In the genomic region with DNA sequence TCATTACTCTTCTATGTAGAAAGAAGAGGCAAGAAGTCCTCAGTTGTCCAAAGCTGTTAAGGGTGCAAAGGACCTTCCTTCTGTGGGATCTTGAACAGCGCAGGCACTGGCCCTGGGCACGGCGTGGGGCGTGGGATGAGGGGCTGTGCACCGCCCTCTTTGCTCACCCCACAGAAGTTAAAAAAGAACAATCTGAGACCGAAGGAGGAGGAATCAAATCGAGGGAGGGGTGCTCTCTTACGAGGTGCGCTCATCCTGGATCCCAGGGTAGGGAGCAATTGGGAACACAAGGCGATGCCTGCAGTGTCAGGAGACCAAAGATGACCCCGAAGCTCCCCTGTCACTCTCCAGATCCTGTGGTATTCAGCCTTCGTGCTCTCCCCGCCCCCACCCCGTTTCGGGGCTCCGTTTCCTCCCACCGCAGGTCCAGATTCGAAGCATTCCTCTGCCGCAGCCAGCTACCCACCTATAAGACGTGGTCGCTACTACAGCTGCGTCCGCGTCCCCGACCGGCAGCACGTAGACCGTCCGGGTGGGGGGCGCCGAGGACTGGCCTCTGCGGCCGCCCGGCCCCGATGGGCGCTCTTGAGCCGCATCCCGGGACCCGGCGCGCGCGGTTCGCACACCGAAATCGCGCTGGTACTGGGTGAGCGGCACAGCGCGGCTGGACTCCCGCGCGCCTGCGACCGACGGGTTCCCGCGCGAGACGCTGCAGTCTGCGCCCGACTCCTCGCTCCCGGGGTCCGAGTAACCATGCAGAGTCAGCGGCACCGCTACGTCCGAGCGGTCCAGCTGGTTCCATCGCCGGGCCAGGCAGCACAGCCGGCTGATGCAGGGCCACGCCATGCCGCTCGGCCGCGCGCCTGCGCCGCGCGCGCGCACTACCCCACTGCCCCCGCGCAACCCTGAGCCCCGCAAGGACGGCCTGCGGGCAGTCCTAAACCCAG, we compare ENCODE assay signal across 8 mouse cellular contexts. TPM values are rescaled to one million over a fixed set of nuclear protein-coding genes. Genes with fewer than 3 reads are reported as not detected.
A peak's percentile ranks its signal among the peaks of the same experiment; 100 is the strongest.
DNase-seq lines count a peak whose midpoint lies in the region; ATAC-seq lines count a peak whose summit lies in the region.

TSS of gene Map6d1 (minus strand) at position 891 of the 947 bp plus-strand sequence.

- WGBS in embryonic facial prominence, embryonic 14.5 days, result under 1% methylated on average over 60 of the region's 90 CpGs
- 1% methylated on average over 89 of the region's 90 CpGs for WGBS in heart, embryonic 14.5 days
- WGBS in lung, embryonic 16.5 days, result under 1% methylated on average over 90 of the region's 90 CpGs

- peak within 1 kb of the TSS; percentile 89 for H3K4me2 ChIP-seq in embryonic facial prominence, embryonic 14.5 days (ENCODE audit: low read depth, low read length)
- peak within 1 kb of the TSS; percentile 92 for H3K4me2 ChIP-seq in heart, embryonic 14.5 days (ENCODE audit: low read length)
- peak within 1 kb of the TSS; percentile 95 for H3K4me2 ChIP-seq in lung, embryonic 16.5 days (ENCODE audit: low read depth, low read length)

- peak within 1 kb of the TSS; percentile 69 for H3K9ac ChIP-seq in embryonic facial prominence, embryonic 14.5 days (ENCODE audit: low read depth, low read length)
- H3K9ac ChIP-seq in heart, embryonic 14.5 days (ENCODE audit: low read length), result peak within 1 kb of the TSS; percentile 76
- peak within 1 kb of the TSS; percentile 69 for H3K9ac ChIP-seq in lung, embryonic 16.5 days (ENCODE audit: low read length)

- peak; percentile 49 for DNase-seq in ES-CJ7 (ENCODE audit: low read depth, low spot score)
- DNase-seq in adrenal gland, postnatal 36 days, result peak; percentile 72 to 74
- DNase-seq in embryonic facial prominence, embryonic 14.5 days (ENCODE audit: low spot score), result peak; percentile 34
- peak in 1 of 2 experiments; percentile 51 for DNase-seq in layer of hippocampus, adult 8-10 months (ENCODE audit: low spot score in 2 of 2)
- DNase-seq in retina, adult 2 months (ENCODE audit: low read depth, low spot score), result peak; percentile 25
- no peak for DNase-seq in natural killer cell, adult 2 months (ENCODE audit: low spot score in 2 of 2)

- no peaks in the 10 kb centered on the region for H3K4me1 ChIP-seq in embryonic facial prominence, embryonic 14.5 days (ENCODE audit: control insufficient read depth, insufficient read depth, low read length)
- peaks cover 2 to 6% of the 10 kb centered on the region in 2 experiments; a peak in 1 of 4 replicates for H3K4me1 ChIP-seq in heart, embryonic 14.5 days (ENCODE audit: control insufficient read depth in 2 of 2, insufficient read depth in 2 of 2, low read length in 2 of 2)
- H3K4me1 ChIP-seq in lung, embryonic 16.5 days (replicated peaks; ENCODE audit: control insufficient read depth, insufficient read depth, low read length), result peaks cover 4% of the 10 kb centered on the region; the same call in 1 of the 2 replicates

- no peaks in the 10 kb centered on the region for H3K27me3 ChIP-seq in embryonic facial prominence, embryonic 14.5 days (replicated peaks; ENCODE audit: control insufficient read depth, insufficient read depth, low read length)
- H3K27me3 ChIP-seq in heart, embryonic 14.5 days (ENCODE audit: control insufficient read depth, insufficient read depth, low read length), result 0 out of 2 replicates have a peak, but pooled peaks cover 4% of the 10 kb centered on the region
- H3K27me3 ChIP-seq in lung, embryonic 16.5 days (ENCODE audit: control insufficient read depth, insufficient read depth, low read depth, low read length), result no peaks in the 10 kb centered on the region

- peak; percentile 75 for ATAC-seq in embryonic facial prominence, embryonic 14.5 days (ENCODE audit: low read depth)
- ATAC-seq in heart, embryonic 14.5 days (ENCODE audit: insufficient number of reproducible peaks, insufficient read depth, low FRiP score, low read depth), result peak; percentile 57; the same call in 1 of the 2 replicates
- ATAC-seq in lung, embryonic 16.5 days (ENCODE audit: low read depth), result peak; percentile 86

- 0 out of 2 replicates have a peak within 1 kb of the TSS, but pooled peaks have one; percentile 6 for H3K27ac ChIP-seq in embryonic facial prominence, embryonic 14.5 days (replicated peaks; ENCODE audit: low read depth, low read length)
- H3K27ac ChIP-seq in heart, embryonic 14.5 days (replicated peaks in 1 of 2; ENCODE audit: control insufficient read depth in 1 of 2, insufficient read depth in 1 of 2, low read depth in 2 of 2, low read length in 2 of 2), result no peak within 1 kb of the TSS
- no peak within 1 kb of the TSS for H3K27ac ChIP-seq in lung, embryonic 16.5 days (ENCODE audit: low read length)

- H3K4me3 ChIP-seq in embryonic facial prominence, embryonic 14.5 days (ENCODE audit: low read depth, low read length), result peak within 1 kb of the TSS; percentile 71
- peak within 1 kb of the TSS; percentile 58 to 80 for H3K4me3 ChIP-seq in heart, embryonic 14.5 days (ENCODE audit: control insufficient read depth in 1 of 2, insufficient read depth in 1 of 2, low read depth in 1 of 2, low read length in 2 of 2)
- H3K4me3 ChIP-seq in lung, embryonic 16.5 days (ENCODE audit: low read length), result peak within 1 kb of the TSS; percentile 71

- H3K36me3 ChIP-seq in embryonic facial prominence, embryonic 14.5 days (ENCODE audit: control insufficient read depth, insufficient read depth, low read length), result no peaks in the 10 kb centered on the region
- H3K36me3 ChIP-seq in heart, embryonic 14.5 days (ENCODE audit: control insufficient read depth, insufficient read depth, low read length), result no peaks in the 10 kb centered on the region
- H3K36me3 ChIP-seq in lung, embryonic 16.5 days (ENCODE audit: control insufficient read depth, insufficient read depth, low read length), result no peaks in the 10 kb centered on the region

- no peaks in the 10 kb centered on the region for H3K9me3 ChIP-seq in embryonic facial prominence, embryonic 14.5 days (ENCODE audit: control insufficient read depth, low read length)
- no peaks in the 10 kb centered on the region for H3K9me3 ChIP-seq in heart, embryonic 14.5 days (ENCODE audit: control insufficient read depth, low read length)
- no peaks in the 10 kb centered on the region for H3K9me3 ChIP-seq in lung, embryonic 16.5 days (ENCODE audit: control insufficient read depth, low read length)

RNA-seq across cellular contexts. Expression of gene Map6d1, which starts in this region (rescaled TPM):
- total RNA-seq in adrenal gland, postnatal 36 days (2021), result 10 to 100 TPM in 1 of 2 experiments, under 1 TPM in 1; 0.66 to 16.8 TPM
- 0.98 and 1.1 TPM in 2 replicates for polyA plus RNA-seq in embryonic facial prominence, embryonic 14.5 days (2014; fragmentation: Nextera tagmentation; extraction: Ambion mirVana)
- polyA plus RNA-seq in heart, embryonic 14.5 days (2014; fragmentation: Nextera tagmentation; extraction: Ambion mirVana), result 0.85 and 1.1 TPM in 2 replicates
- total RNA-seq in layer of hippocampus, adult 8-10 months (2022), result 10 to 100 TPM; 27.2 to 36.7 (median 29.8) TPM
- polyA plus RNA-seq in lung, embryonic 16.5 days (2015; fragmentation: Nextera tagmentation; extraction: Ambion mirVana), result 0.46 and 0.55 TPM in 2 replicates

Comparison
In these comparisons a context has a peak if more than half of its experiments do, and no peak if none do; other contexts are left out.
1. Peak in ATAC-seq, H3K4me3 ChIP-seq, H3K9ac ChIP-seq and H3K4me2 ChIP-seq in lung, embryonic 16.5 days; RNA of the gene not detected or under 1 TPM.
2. DNase-seq: peak in ES-CJ7 (single experiment), adrenal gland, postnatal 36 days (2 of 2), embryonic facial prominence, embryonic 14.5 days (single experiment) and retina, adult 2 months (single experiment); none in natural killer cell, adult 2 months (0 of 2).
3. Peak in every context shown above with its lines, with median percentiles within 50 percentile points of each other: ATAC-seq, H3K4me2 ChIP-seq, H3K4me3 ChIP-seq and H3K9ac ChIP-seq.